Mouse (Mus musculus) mesoderm, embryonic 11.5 days (tissue): ENCODE measurements around the gene Rbms3.
A peak's percentile ranks its signal among the peaks of the same experiment; 100 is the strongest.

Experiments used
- DNase-seq: peaks from one replicate; pipeline ENCODE4 v3.0.0-alpha.2; 2012; ENCODE audit warnings: low read depth, low spot score

Gene Rbms3

DNA sequence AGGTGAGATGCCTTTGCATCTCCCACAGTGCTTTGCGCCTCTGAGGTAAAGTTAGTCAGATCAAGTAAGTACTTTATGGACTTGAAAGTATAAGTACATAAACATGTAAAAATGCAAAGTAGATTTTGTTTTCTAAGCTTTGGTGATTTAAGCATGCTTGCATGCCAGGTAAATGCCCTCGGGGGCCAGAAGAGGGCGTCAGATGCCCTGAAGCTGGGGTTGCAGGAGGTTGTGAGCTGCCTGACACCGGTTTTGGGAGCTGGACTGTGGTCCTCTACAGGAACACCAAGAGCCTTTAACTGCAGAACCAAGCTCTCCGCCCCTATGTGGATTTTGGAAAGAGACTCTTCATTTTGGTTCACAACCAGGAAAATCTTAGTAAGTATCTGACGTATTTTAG, 652.3 kb downstream of the Rbms3 start:
- no peak for DNase-seq

DNA sequence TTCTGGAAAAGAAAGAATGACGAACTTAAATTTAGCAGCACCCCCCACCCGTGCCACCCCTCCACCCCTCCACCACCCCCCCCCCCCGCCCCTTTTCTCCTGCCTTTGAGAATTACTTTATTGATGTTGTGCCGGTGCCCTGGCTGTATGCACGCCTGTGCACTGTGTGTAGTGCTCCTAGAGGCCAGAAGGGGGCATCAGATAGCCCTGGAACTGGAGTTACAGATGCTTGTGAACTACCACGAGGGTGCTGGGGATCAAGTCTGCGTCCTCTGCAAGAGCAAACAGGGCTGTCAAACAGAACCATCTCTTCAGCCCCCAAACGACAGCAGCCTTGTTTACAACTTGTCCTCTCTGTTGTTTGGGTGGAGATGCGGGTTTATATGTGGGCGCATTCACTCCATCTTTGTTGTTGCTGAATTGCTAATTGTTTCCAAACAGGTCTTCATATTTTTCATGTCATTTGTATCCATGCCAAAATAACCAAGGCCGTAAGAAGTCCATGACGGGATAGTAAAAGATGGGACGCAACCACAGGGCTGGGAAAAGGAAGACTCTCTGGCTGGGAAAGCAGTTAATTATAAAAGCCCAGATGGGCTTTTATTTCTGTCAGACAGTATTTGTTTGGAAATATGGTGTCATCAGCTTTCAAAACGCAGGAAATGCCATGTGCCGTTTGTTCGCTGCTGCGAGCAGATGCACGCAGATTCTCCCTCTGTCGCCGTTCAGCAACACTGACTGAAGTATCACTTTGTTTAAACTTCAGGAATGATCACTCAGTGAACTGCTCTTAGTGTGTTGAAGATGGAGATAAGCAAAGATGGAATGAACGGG, 652.9 kb downstream of the Rbms3 start:
- no peak for DNase-seq

DNA sequence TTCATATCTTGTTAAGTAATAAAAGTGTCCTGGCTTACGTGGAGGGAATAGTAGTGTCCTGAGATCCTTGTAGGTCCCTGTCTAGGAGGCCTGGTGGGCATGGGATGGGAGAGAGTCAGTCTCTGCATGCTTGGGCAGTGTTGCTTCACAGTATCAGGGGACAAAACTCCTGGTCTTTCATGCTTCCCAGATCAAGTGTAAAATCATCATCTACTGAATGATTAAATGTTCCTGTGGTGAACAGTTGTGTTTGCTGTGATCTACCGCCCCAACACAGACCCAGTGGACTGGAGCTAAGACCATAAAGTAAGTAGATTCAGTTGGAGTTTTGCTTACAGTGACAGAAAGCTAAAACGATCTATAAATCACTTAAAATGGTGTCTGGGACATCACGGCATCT, 654.4 kb downstream of the Rbms3 start:
- no peak for DNase-seq

DNA sequence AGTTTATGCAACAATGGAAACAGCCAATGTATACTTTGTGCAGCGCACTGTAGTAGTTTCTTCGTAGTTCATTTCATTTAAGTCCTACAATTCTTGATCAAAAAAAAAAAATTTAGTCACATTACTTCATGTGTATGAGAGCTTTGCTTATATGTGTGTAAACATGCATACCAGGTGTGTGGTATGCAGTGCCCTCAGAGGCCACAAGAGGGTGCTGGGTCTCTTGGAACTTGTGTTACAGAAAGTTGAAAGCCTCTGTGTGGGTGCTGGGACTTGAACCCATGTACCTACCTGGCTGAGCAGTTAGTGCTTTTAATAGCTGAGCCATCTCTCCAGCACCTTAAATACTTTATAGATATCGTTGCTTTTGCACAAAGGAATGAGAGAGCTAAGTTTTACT, 655.6 kb downstream of the Rbms3 start:
- no peak for DNase-seq

DNA sequence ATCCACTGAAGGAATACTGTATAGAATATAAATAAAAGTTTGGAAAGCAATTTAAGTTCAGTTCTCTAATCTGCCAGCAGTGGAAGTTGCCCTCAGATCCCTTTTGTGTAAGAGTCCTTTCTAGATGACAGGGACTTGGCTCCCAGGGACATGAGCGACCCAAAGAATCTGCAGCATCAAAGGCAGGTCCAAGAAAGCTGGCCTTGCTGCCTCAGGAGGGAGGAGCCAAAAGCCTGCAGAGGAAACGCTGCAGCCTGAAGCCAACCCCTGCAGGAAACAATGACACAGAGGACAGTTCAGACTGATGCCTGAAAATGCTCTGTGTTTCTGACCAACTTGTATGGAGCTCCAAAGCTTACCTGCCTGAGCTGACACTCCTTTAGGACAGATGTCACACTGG, 656.1 kb downstream of the Rbms3 start:
- DNase-seq = no peak

DNA sequence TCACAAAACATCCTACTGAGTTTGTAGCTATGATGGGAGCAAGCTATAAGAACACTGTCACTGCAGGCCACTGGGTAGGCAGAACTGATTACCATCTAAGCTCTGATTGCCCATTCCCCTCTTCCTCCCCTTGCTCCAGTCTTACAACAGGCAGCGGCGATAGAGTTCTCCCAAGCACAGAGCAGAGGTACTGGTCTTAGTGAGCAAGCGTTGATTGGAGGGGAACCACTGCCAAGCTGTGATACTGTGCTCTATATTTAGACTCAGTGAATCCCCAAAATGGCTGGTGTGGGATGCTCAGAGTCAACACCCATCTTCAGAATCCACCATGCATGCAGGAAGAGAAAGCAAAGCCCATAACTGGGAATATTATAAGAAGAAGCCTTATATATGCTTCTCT, 662.4 kb downstream of the Rbms3 start:
- DNase-seq = no peak

DNA sequence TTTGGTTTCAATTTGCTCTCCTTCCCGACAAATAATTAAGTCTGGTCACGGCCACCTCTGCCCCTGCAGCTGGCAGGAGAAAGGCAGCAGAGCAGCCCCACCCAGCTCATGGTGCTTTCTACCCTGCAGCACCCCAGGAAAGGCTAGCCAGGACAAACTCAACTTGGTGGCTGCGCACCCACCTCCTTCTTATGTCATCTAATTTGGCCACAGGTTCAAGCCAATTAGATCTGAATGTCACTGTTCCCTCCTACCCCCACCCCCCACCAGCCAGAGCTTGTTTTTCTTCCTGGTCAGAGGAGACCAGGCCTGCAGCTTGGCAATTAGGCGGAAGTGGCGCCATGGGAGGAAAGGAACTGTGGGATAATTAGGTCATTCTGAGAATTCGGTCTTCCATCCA, 664.0 kb downstream of the Rbms3 start:
- DNase-seq = no peak

DNA sequence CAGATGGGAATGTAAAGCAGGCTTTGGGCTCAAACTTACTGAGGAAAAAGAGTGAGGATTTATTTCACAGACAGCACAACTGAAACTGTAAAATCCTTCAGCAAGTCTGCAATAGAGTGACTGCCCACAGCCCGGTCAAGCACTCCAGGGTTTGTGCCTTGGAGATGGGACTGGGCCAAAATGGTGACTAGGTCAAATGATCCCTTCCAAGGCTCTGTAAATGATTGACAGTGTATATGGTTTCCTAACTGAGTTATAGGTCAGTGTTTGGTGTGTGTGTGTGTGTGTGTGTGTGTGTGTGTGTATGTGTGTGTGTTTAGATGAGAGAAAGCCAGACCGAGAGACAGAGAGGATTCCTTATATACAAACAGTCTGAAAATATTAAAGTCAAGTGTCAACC, 673.6 kb downstream of the Rbms3 start:
- DNase-seq = no peak

DNA sequence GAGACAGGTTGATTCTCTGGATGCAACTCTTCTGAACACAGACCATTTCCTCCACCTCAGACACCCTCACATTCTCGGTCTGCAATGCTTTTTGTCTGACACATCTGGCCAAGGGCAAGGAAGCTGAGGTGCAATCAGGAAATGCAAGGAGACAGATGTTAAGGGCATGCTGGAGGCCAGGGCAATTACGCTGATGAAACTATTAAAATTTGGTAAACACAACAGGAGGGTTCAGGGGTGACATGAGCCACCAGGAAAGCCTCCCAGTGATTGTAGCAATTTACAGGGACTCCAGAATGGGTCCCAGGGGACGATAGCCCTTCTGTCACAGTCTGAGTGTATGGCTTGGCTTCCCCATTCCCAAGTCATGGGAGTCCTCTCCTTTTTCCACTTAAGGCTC, 681.5 kb downstream of the Rbms3 start:
- DNase-seq = peak; percentile 37

DNA sequence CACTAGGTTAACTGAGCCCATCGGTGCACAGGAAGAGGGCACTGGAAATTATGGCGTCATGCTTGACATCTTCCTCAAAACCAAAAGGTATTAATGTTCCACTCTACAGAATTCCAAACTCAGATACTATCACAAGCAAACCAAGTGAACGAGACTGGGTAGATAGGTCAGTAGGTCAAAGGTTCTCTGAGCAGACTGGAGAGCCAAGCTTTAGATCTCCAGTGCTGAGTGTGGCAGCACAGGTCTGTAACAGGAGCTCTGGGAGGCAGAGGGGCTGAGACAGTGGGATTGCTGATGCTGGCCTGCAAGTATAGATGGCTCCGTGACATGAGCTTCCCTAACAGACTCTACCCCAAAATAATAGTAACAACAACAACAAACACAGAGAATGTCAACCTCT, 682.3 kb downstream of the Rbms3 start:
- no peak for DNase-seq

DNA sequence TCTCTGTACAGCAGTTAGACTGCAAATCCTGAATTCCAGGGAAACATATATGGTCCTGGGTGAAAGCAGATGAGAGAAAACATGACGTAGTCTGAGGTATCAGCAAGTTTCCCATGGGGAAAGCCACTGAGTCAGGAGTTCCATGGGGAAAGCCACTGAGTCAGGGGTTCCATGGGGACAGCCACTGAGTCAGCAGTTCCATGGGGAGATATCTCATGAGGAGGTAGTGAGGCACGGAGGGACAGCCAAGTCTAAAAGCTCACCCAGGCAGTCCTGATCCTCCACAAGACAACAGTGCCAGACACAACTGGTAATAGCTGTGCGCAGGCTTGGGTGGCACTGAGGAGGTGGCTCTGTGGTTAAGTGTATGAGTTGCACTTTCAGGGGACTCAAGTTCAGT, 682.9 kb downstream of the Rbms3 start:
- DNase-seq = no peak

DNA sequence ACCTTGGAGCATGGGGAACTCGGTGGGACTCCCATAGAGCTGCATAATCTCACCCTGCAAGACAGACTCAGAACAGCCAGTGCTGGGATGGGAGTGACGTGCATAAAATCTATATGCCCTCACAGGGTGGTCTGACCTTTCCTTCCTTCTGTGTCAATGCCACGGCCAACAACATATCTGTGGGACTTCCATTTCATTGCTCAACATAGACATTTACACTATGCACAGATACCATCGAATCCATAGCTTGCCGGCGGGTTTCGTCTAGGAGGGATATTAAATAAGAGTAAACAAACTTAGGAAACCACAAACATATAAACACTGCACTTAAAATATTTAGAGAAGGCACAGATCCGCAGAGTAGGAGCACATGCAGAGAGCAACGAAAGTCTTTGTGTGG, 684.0 kb downstream of the Rbms3 start:
- DNase-seq = no peak

DNA sequence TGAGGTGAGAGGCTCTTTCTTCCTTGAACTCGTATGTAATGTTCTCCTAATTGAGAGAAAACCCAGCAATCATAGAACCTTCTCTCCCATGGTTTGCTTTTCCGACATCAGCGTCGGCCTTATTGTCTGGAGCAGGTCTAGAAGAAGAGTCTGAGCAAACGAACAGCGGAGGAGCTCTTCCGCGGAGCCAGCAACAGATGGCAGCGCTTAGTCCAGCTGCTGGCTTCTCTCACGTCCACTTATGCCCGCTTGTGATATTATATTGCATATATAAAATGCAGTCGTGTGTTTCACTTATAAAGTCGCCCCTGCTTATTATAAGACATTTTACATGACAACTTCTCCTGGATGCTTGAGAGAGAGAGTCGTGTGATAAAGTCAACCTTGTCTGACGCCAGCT, 685.8 kb downstream of the Rbms3 start:
- DNase-seq = no peak

DNA sequence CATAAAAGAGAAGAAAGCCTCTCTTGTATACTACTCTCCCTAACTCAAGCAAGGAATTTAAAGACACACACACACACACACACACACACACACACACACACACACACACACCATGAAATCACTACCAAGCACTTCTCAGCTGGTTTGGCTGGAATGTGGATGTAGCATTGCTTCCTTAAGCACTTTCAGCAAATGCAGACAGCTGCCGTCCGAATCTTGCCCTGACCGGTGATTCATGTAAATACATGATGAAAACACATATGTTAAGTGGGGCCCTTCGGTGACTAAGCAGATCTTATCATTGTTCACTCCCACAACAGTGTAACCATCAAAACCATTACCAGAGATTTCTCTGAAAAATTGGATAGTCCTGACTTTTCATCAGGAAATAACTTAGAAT, 688.6 kb downstream of the Rbms3 start:
- no peak for DNase-seq

DNA sequence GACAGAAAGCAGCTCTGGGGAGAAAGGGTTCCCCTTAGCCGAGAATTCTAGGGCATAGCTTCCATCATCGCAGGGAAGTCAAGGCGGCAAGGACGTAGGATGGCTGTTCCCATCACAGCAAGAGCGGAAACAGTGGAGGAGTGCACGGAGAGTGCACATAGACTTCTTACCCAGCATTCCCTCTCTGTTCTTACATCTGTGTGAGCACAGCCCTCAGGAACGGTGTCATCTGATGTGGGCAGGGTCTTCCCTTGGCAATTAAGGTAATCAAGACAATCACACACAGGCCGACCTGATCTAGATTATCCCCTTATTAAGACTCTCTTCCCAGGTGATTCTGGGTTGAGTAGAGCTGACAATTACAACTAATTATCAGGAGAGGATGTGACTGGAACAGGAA, 689.0 kb downstream of the Rbms3 start:
- no peak for DNase-seq

DNA sequence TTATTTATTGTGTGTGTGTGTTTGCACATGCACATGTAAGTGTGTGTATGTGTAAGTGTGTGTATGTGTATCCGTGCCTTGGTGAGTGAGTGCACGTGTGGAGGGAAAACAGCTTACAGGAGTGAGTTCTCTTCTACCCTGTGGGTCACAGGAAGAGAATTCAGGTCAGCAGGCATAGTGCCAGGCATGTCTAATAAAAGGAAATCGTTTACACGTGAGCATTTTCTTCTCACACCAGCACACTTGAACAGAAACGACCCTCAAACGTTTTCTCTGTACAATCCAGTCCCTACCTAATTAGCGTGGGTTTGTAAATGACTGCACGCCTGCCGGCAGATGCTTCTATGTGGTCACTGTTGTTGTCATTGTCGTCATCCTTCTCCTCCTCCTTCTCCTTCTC, 701.4 kb downstream of the Rbms3 start:
- no peak for DNase-seq

DNA sequence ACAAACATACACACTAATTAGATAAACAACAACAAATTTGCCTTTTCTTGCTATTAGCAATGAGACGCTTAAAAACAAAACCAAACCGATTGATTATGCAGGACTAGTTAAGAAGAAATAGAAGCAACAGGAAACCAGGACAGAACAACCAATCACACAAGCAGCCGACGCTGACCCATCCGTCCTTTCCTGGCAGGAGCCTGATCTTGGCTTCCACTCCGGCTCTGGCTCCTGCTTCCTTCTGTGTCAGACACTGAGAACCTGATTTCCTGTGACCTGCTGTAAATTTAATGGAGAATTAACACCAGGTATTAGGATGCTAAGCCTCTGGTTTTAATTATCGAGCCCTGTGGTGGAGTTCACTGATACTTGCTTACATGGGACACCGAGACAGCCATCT, 706.6 kb downstream of the Rbms3 start:
- no peak for DNase-seq

DNA sequence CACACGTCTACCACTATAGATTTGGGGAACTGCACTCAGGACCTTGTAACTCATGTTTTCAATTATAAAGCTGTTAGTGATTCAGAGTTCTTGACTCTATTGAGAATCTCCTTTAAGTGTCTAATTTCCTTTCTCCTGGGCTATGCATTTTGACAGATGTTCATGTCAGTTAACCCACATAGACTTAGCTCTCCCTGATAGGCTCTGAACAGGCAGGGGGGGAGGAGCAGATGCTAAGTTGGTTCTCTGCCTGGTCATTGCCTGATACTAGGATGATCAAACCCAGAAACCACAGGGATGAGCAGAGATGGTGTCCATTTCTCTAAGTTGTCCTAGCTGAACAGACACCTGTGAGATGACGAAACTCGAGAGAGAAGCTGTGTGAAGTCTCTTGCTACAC, 707.2 kb downstream of the Rbms3 start:
- no peak for DNase-seq

DNA sequence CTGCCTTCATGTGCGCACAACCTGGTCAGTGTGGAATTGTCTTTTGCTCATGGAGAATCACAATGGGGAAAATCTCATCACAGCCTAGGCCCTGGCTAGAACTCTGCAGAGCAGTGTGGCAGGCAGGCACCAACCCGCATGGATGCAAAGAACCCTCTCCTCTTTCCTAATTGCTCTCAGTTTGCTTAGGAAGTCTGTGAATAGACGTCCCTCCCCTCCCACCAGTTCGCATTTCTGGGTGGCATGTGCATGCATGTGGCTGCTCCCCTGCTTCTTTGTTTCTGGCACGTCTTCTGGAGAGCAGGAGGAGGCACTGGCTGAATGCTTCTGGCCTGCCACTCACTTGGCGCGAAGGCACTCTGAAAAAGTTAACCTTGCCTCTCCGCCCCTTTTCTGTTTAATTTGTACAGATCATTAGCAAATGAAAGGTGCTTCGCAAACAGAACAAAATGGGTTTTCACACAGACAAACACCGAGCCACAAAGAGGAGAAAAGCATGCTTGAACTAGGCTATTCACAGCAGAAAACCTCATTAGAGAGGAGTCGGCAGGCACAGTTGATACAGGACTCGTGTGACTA, 710.2 kb downstream of the Rbms3 start:
- no peak for DNase-seq

DNA sequence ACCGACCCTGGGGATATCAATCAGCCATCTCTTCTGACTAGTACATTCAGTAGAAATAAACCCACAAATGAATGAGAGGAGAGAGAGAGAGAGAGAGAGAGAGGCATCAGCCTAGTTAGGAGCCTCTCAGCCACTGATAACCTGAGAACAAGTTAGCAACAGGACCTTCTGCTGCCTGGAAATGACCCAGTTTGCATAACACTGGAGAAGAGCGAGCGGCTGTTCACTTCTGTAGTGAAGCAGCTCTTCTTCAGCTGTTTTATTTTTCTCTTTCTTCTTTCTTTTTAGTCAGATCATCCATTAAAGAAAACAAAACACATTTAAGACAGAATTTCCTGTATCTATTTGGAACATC, 717.2 kb downstream of the Rbms3 start:
- DNase-seq = no peak

DNA sequence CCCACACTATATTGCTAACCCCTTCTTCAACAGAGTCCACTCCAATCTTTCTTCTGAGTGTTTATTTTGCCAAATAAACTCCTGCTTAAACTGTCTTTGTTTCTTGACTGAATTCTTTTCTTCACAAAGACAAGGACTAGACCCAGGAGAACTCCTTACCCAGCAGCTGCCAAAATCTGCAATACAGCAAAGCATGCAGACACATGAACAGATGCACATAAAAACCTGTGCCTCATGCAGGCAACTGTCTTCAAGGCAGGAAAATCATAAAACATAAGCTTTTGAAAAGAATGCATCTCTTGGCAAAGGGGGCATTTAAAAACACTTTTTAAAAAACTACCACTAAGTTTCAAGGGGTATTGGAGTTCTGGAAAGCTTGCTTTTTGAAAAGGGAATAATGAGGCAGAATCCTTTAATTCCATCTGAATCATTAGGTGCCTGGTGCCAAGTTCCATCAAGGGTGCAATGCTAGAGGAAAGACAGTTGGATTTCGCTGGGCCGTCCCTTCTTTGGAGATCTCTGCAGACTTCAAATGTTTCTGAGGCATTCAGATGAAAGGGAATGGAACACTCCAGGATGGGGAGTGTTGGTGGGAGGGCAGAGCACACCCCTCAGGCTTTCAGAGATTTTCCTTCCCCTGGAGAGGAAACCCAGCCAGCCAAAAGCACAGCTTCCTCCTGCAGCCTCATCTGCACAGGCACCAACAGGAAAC, 717.8 kb downstream of the Rbms3 start:
- no peak for DNase-seq

DNA sequence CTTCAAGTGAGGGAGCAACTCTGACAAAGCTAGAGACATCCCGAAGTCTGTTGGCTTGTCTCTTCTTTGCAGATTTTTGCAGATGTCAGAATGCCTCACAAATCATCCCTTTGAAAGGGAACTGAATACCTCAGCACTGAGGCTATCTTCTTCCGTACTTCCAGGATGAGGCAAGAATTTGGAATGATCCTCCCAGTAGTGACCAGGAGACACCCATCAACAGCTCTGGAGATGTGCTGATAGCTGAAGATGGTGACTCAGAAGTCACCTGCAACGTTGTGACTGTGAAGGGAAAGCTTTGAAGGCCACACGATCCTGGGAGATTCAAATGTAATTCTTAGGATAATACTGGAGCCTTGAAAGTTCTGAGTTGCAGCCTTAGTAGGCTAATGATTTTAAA, 720.2 kb downstream of the Rbms3 start:
- peak; percentile 12 for DNase-seq

DNA sequence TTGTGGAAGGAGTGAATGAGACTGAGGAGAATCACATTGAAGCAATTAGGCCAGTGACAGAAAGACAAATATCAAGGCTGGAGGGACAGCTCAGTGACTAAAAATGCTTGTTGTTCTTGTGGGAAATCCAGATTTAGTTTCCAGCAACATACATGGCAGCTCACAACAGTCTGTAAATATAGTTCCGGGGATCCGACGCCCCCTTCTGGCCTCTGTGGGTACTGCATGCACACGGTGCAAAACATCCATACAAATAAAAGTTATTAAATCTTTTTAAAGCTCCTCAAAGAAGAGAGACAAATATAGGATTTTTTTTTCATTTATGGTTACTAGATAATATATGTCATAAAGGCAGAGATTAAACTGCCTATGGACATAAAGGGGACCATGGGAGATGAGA, 722.8 kb downstream of the Rbms3 start:
- no peak for DNase-seq
